Mouse (Mus musculus) limb, embryonic 13.5 days (tissue): ENCODE data around the gene Taf6. TPM values are rescaled to one million over a fixed set of nuclear protein-coding genes. Genes with fewer than 3 reads are reported as not detected.
A peak's percentile ranks its signal among the peaks of the same experiment; 100 is the strongest.
"Not testable (repeated sequence)": the region's sequence is repeated elsewhere in the genome, so short reads cannot be mapped to it uniquely, and the experiment has no call there.

Experiments used
- ATAC-seq: fragments of 200-750 bp; cut with Nextera tagmentation; 2 replicates; pipeline ENCODE4 v1.8.0; 2017; ENCODE audit warnings: low read depth, moderate number of reproducible peaks, moderate TSS enrichment; ENCODE audit not compliant: low FRiP score
- H3K27ac ChIP-seq: fragments of 300-500 bp; sonication (generic); 2 replicates; pipeline ENCODE4 v1.5.1; 2015; ENCODE audit warnings: inconsistent platforms, mild to moderate bottlenecking, moderate library complexity
- H3K27me3 ChIP-seq: fragments of 300-500 bp; sonication (generic); 2 replicates; pipeline ENCODE4 v1.6.1; 2015; ENCODE audit warnings: mild to moderate bottlenecking, inconsistent platforms
- H3K36me3 ChIP-seq: fragments of 300-500 bp; sonication (generic); 2 replicates; pipeline ENCODE4 v1.6.1; 2015; ENCODE audit warnings: inconsistent platforms, mild to moderate bottlenecking, moderate library complexity
- H3K4me1 ChIP-seq: fragments of 300-500 bp; sonication (generic); 2 replicates; pipeline ENCODE4 v1.6.1; 2015; ENCODE audit warnings: inconsistent platforms
- H3K4me2 ChIP-seq: fragments of 300-500 bp; sonication (generic); replicated peaks from 2 replicates; pipeline ENCODE4 v1.6.1; 2015; ENCODE audit warnings: inconsistent platforms, mild to moderate bottlenecking, moderate library complexity
- H3K4me3 ChIP-seq: fragments of 300-500 bp; sonication (generic); 2 replicates; pipeline ENCODE4 v1.5.1; 2015; ENCODE audit warnings: moderate library complexity, mild to moderate bottlenecking, inconsistent platforms
- H3K9ac ChIP-seq: fragments of 300-500 bp; sonication (generic); 2 replicates; pipeline ENCODE4 v1.6.1; 2015; ENCODE audit warnings: mild to moderate bottlenecking, inconsistent platforms
- H3K9me3 ChIP-seq: fragments of 300-500 bp; sonication (generic); 2 replicates; pipeline ENCODE4 v1.6.1; 2016; ENCODE audit warnings: inconsistent platforms
- WGBS: fragments of 180-500 bp; shearing (Covaris S2); methylation state at CpG from one replicate; pipeline ENCODE4 v1.1.7; 2015; 5-methylcytosine and 5-hydroxymethylcytosine counted together
- polyA plus RNA-seq: library from polyadenylated mRNA; unstranded; fragments of >200 nt; fragmentation: Nextera tagmentation; extraction: Ambion mirVana; gene quantifications from 2 replicates; pipeline ENCODE4 v1.2.1, GENCODE M21; 2015

Taf6 gene
- 99.2 and 106 TPM in 2 replicates for polyA plus RNA-seq

DNA sequence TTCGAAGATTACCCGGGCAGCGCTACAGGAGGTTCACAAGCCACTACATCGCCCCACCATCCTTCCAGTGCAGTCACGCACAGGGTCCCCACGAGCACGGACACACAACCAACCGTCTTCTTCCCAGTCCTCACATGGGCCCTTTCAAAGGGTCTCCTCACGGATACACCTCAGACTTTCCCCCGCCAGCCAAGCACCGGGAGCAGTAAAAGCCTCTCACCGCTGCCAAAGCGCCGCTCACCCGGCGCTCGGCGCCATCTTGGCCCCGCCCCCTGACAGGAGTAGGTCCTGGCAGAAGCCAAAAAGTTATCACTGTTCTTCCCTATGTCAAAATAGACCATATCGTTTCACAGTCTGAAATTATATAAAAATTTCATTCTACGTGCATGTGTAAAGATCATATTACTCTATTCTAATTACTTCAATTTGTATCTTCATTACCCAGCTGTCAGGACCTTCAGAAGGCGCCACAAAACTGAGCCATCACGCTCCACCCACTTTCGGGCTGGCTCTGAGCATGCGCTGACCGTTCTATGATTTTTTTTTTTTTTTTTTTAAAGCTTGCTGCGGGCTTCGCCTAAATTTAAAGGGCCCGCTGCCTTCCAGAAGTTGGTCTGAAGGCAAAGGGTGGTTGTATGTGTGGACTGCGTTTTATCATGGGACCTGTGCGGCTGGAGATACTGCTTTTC is at the start of gene Taf6, which contains the start of gene Cnpy4:
Gene Taf6, minus strand, starts transcription at position 502 of the 689 bp plus-strand sequence.
Gene Cnpy4, plus strand, starts transcription at position 536 of the 689 bp plus-strand sequence.
- Histone ChIP-seq H3K4me3 (peak within 1 kb of the TSS; percentile 78), H3K4me2 (peak within 1 kb of the TSS; percentile 72), H3K27me3 (no peaks in the 10 kb centered on the region), H3K36me3 (peaks cover 48% of the 10 kb centered on the region), H3K9ac (peak within 1 kb of the TSS; percentile 81), H3K4me1 (peaks cover 19% of the 10 kb centered on the region), H3K9me3 (no peaks in the 10 kb centered on the region), H3K27ac (peak within 1 kb of the TSS; percentile 85)
- under 1% methylated on average over 31 of the region's 31 CpGs for WGBS
- ATAC-seq, result peak; percentile 86

DNA sequence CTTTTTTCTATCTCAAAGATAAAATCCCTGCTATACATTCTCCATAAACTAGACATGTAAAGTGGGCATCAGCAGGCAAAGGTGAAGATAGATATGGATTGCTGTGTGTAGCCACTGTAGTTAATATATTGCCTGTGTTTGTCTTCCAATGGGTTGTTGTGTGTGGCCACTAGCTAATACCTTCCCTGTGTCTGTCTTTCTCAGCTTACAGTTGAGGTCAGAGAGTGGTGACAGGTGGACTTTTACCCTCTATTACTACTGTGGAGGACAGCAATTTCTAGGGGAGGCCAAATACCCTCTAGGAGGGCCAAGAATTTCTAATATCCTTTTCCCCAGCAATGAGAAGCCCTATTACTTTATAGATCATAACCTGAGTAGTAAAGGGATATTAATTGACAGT is 47.0 kb upstream of the Taf6 start:
- no peak overlapping the region for H3K4me2 ChIP-seq

GRCm38 (mm10) chr5:138233778-138234177 is 46.5 kb upstream of the Taf6 start:
- H3K9ac ChIP-seq, result no peak overlapping the region
- no peaks in the 10 kb centered on the region for H3K9me3 ChIP-seq
- H3K27ac ChIP-seq, result no peak overlapping the region
- no peaks in the 10 kb centered on the region for H3K4me1 ChIP-seq
- no peak overlapping the region for H3K4me2 ChIP-seq
- ATAC-seq, result no peak
- no peaks in the 10 kb centered on the region for H3K27me3 ChIP-seq
- no peak overlapping the region for H3K4me3 ChIP-seq
- 86% methylated on average over 2 of the region's 2 CpGs for WGBS
- no peaks in the 10 kb centered on the region for H3K36me3 ChIP-seq

More for the DNA sequence above, 47.0 kb upstream of the Taf6 start:
- Histone ChIP-seq H3K4me3 (no peak overlapping the region), H3K36me3 (no peaks in the 10 kb centered on the region), H3K27me3 (no peaks in the 10 kb centered on the region), H3K9me3 (no peaks in the 10 kb centered on the region), H3K9ac (no peak overlapping the region), H3K27ac (no peak overlapping the region), H3K4me1 (no peaks in the 10 kb centered on the region)
- ATAC-seq, result no peak

DNA sequence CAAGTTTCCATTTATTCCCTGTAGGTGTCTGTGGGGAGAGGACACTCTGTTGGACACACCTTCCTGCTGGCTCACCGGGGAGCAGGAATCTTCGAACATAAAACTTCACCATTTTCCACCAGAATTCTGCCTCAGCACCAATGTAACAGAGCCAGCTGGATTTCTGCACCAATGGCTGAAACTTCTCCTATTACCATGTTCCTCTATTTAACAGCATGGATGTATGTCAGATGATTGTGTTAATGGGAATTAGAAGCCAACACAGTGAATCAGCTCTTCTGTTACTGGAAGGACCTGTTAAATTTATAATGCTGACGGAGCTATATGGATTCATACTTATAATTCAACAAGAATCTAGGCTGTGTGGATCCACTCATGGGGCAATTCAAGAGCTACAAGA is 42.3 kb upstream of the Taf6 start:
- H3K4me1 ChIP-seq, result no peaks in the 10 kb centered on the region
- no peaks in the 10 kb centered on the region for H3K9me3 ChIP-seq
- no peaks in the 10 kb centered on the region for H3K27me3 ChIP-seq
- H3K27ac ChIP-seq, result no peak overlapping the region
- no peak overlapping the region for H3K4me3 ChIP-seq
- H3K4me2 ChIP-seq, result no peak overlapping the region
- 94% methylated on average over 3 of the region's 3 CpGs for WGBS
- no peak for ATAC-seq
- H3K9ac ChIP-seq, result no peak overlapping the region
- no peaks in the 10 kb centered on the region for H3K36me3 ChIP-seq

DNA sequence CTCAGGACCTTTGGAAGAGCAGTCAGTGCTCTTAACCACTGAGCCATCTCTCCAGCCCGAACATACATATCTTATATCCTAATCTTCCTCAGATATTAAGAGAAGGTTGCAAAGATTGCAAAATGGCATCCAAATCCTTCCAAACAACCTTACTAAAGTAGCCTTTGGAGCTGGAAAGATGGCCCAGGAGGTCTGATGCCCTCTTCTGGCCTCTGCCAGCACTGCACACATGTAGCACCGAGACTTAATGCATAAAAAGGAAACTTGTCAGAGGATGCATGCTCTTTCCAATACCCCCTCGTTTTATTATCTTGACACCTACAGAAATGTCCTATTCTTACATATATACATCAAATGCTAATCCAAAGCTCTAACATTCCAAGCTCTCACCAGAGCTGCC is 40.8 kb upstream of the Taf6 start:
- Histone ChIP-seq H3K4me2 (no peak overlapping the region), H3K27ac (no peak overlapping the region), H3K4me3 (no peak overlapping the region), H3K4me1 (no peaks in the 10 kb centered on the region), H3K36me3 (no peaks in the 10 kb centered on the region), H3K9me3 (no peaks in the 10 kb centered on the region), H3K27me3 (no peaks in the 10 kb centered on the region), H3K9ac (no peak overlapping the region)
- 52% methylated on average over 3 of the region's 3 CpGs for WGBS
- no peak for ATAC-seq

DNA sequence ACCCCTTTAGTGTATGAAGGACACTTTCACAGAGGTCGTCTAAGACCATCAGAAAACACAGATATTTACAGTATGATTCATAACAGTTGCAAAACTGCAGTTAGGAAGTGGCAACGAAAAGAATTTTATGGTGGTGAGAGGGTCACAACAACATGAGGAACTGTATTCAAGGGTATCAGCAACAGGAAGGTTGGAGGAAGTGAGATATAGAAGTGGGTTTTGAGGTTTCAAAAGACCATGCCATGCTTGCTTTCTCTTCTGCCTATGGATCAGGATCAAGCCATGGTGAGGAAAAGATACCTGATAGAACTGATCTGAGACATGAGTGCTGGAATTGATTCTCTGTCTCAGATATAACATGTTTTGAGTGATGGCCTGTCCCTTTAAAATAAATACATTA is 40.1 kb upstream of the Taf6 start:
- no peaks in the 10 kb centered on the region for H3K9me3 ChIP-seq
- no peak overlapping the region for H3K4me2 ChIP-seq
- no peak for ATAC-seq
- H3K27me3 ChIP-seq, result no peaks in the 10 kb centered on the region
- no peak overlapping the region for H3K9ac ChIP-seq
- H3K36me3 ChIP-seq, result no peaks in the 10 kb centered on the region
- H3K4me3 ChIP-seq, result no peak overlapping the region
- no peaks in the 10 kb centered on the region for H3K4me1 ChIP-seq
- WGBS, result 74% methylated on average over 2 of the region's 2 CpGs
- no peak overlapping the region for H3K27ac ChIP-seq

- Histone ChIP-seq H3K9ac (no peak overlapping the region), H3K4me3 (no peak overlapping the region), H3K4me2 (no peak overlapping the region), H3K4me1 (no peaks in the 10 kb centered on the region), H3K27me3 (no peaks in the 10 kb centered on the region), H3K27ac (no peak overlapping the region), H3K9me3 (no peaks in the 10 kb centered on the region), H3K36me3 (no peaks in the 10 kb centered on the region)
- ATAC-seq, result no peak
- WGBS, result 71% methylated on average over 4 of the region's 4 CpGs
Observed at GRCm38 (mm10) chr5:138226491-138226890, 39.2 kb upstream of the Taf6 start.

DNA sequence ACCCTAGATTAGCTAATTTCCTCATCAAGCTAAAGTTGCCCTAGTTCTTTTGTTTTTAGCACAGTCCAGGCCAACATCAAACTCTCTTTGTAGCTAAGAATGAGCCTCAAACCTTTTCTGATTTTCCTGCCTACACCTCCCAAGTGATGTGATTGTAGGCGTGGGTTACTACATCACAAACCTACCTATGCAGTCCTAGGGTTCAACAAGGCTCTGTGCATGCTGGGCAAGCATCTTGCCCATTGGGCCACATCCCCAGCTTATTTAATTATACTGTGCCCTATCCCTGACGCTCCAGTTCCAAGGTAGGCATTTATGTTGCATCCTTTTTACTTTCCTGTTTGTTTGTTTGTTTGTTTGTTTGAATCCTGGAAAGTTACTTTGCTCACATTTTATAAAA is 38.4 kb upstream of the Taf6 start, which contains the start of gene Nxpe5:
Gene Nxpe5, plus strand, starts transcription at position 199 of the 400 bp plus-strand sequence.
- WGBS, result 36% methylated on average over 2 of the region's 2 CpGs
- no peak within 1 kb of the TSS for H3K9ac ChIP-seq
- H3K4me2 ChIP-seq, result no peak within 1 kb of the TSS

DNA sequence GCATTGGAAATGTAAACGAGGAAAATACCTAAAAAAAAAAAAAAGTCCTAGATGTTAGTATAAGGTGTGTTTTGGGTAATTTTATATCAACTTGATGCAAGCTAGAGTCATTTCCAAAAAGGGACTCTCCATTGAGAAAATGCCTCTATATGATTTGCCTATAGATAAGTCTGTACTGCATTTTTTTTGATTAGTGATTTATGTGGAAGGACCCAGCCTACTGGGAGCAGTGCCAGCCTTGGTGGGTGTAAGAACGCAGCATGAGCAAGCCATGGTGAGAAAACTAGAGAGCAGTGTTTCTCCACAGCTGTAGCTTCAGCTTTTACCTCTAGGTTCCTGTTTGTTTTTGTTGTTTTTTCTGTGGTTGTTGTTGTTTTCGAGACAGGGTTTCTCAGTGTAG is 36.0 kb upstream of the Taf6 start:
- Histone ChIP-seq H3K9me3 (no peaks in the 10 kb centered on the region), H3K9ac (no peak overlapping the region), H3K27ac (no peak overlapping the region), H3K36me3 (no peaks in the 10 kb centered on the region), H3K4me3 (no peak overlapping the region), H3K4me1 (no peaks in the 10 kb centered on the region), H3K27me3 (no peaks in the 10 kb centered on the region), H3K4me2 (no peak overlapping the region)
- ATAC-seq, result no peak
- 53% methylated on average over 3 of the region's 3 CpGs for WGBS

More for the DNA sequence above, 38.4 kb upstream of the Taf6 start, which contains the start of gene Nxpe5:
- no peaks in the 10 kb centered on the region for H3K4me1 ChIP-seq
- H3K9me3 ChIP-seq, result no peaks in the 10 kb centered on the region
- H3K27ac ChIP-seq, result no peak within 1 kb of the TSS
- no peaks in the 10 kb centered on the region for H3K27me3 ChIP-seq
- no peak for ATAC-seq
- no peak within 1 kb of the TSS for H3K4me3 ChIP-seq
- no peaks in the 10 kb centered on the region for H3K36me3 ChIP-seq

GRCm38 (mm10) chr5:138222111-138222510 is 34.9 kb upstream of the Taf6 start:
- Histone ChIP-seq H3K4me3 (no peak overlapping the region), H3K27ac (no peak overlapping the region), H3K4me2 (no peak overlapping the region), H3K4me1 (no peaks in the 10 kb centered on the region), H3K36me3 (no peaks in the 10 kb centered on the region), H3K27me3 (no peaks in the 10 kb centered on the region), H3K9ac (no peak overlapping the region), H3K9me3 (peaks cover 3% of the 10 kb centered on the region)
- 22% methylated on average over 4 of the region's 4 CpGs for WGBS
- no peak for ATAC-seq

GRCm38 (mm10) chr5:138219864-138220263 is 32.6 kb upstream of the Taf6 start:
- H3K4me1 ChIP-seq, result no peaks in the 10 kb centered on the region
- WGBS, result 67% methylated on average over 2 of the region's 2 CpGs
- no peak overlapping the region for H3K27ac ChIP-seq
- H3K27me3 ChIP-seq, result no peaks in the 10 kb centered on the region
- H3K4me3 ChIP-seq, result no peak overlapping the region
- H3K9ac ChIP-seq, result no peak overlapping the region
- H3K9me3 ChIP-seq, result peaks cover 25% of the 10 kb centered on the region
- no peak for ATAC-seq
- H3K36me3 ChIP-seq, result no peaks in the 10 kb centered on the region
- no peak overlapping the region for H3K4me2 ChIP-seq

GRCm38 (mm10) chr5:138216632-138217031 is 29.4 kb upstream of the Taf6 start:
- 96% methylated on average over 13 of the region's 13 CpGs for WGBS
- H3K9ac ChIP-seq, result not testable (repeated sequence)

GRCm38 (mm10) chr5:138207873-138208272 is 20.6 kb upstream of the Taf6 start:
- 83% methylated on average over 4 of the region's 4 CpGs for WGBS
- no peaks in the 10 kb centered on the region for H3K27me3 ChIP-seq
- peaks cover 12% of the 10 kb centered on the region for H3K9me3 ChIP-seq
- no peaks in the 10 kb centered on the region for H3K36me3 ChIP-seq
- no peak overlapping the region for H3K4me3 ChIP-seq
- ATAC-seq, result no peak
- no peak overlapping the region for H3K9ac ChIP-seq
- H3K27ac ChIP-seq, result no peak overlapping the region
- no peak overlapping the region for H3K4me2 ChIP-seq
- no peaks in the 10 kb centered on the region for H3K4me1 ChIP-seq

More at GRCm38 (mm10) chr5:138216632-138217031, 29.4 kb upstream of the Taf6 start:
- not testable (repeated sequence) for H3K4me1 ChIP-seq, H3K27me3 ChIP-seq, H3K4me3 ChIP-seq, H3K4me2 ChIP-seq, H3K27ac ChIP-seq, ATAC-seq, H3K36me3 ChIP-seq
- peaks cover 31% of the 10 kb centered on the region for H3K9me3 ChIP-seq
